Mouse (Mus musculus) brain, embryonic 14.5 days (tissue): ENCODE data around the gene Lsp1.

Source experiments
- CTCF ChIP-seq: fragments of 200-500 bp; IDR thresholded peaks from 2 replicates; pipeline ENCODE4 v1.5.1; 2012; ENCODE audit warnings: inconsistent platforms, mild to moderate bottlenecking, moderate library complexity, borderline replicate concordance; ENCODE audit not compliant: insufficient read depth, insufficient read length; ENCODE audit errors: extremely low read depth
- POLR2A ChIP-seq: fragments of 200-500 bp; IDR thresholded peaks from 2 replicates; pipeline ENCODE4 v1.6.1; 2012; ENCODE audit warnings: mild to moderate bottlenecking, inconsistent platforms, borderline replicate concordance; ENCODE audit not compliant: poor library complexity, insufficient read depth, insufficient read length, severe bottlenecking; ENCODE audit errors: extremely low read depth

GRCm38 (mm10) chr7:142542771-142543303 is 82.2 kb downstream of the Lsp1 start:
- TF ChIP-seq CTCF, result no peak
- TF ChIP-seq POLR2A, result no peak
